Mouse (Mus musculus) heart, embryonic 11.5 days (tissue): ENCODE measurements around the gene Sox10. TPM values are rescaled to one million over a fixed set of nuclear protein-coding genes. Genes with fewer than 3 reads are reported as not detected.

ENCODE experiments used
- ATAC-seq: fragments of 200-750 bp; cut with Nextera tagmentation; replicated peaks from 2 replicates; pipeline ENCODE4 v1.8.0; 2017; ENCODE audit warnings: moderate library complexity; ENCODE audit not compliant: insufficient number of reproducible peaks, low FRiP score, low TSS enrichment
- H3K27ac ChIP-seq: fragments of 300-500 bp; sonication (generic); 2 replicates; pipeline ENCODE4 v1.5.1; 2014; ENCODE audit warnings: mild to moderate bottlenecking, low read depth, low read length
- H3K27me3 ChIP-seq: fragments of 300-500 bp; sonication (generic); 2 replicates; pipeline ENCODE4 v1.6.1; 2014; ENCODE audit warnings: mild to moderate bottlenecking, low read length, mixed read lengths; ENCODE audit not compliant: control insufficient read depth, insufficient read depth
- H3K36me3 ChIP-seq: fragments of 300-500 bp; sonication (generic); 2 replicates; pipeline ENCODE4 v1.6.1; 2014; ENCODE audit warnings: mild to moderate bottlenecking, low read length, moderate library complexity, mixed read lengths; ENCODE audit not compliant: control insufficient read depth, insufficient read depth
- H3K4me1 ChIP-seq: fragments of 300-500 bp; sonication (generic); 2 replicates; pipeline ENCODE4 v1.6.1; 2014; ENCODE audit warnings: low read length; ENCODE audit not compliant: control insufficient read depth, insufficient read depth
- H3K4me2 ChIP-seq: fragments of 300-500 bp; sonication (generic); 2 replicates; pipeline ENCODE4 v1.6.1; 2014; ENCODE audit warnings: mild to moderate bottlenecking, moderate library complexity
- H3K4me3 ChIP-seq: fragments of 300-500 bp; sonication (generic); 2 replicates; pipeline ENCODE4 v1.5.1; 2014; ENCODE audit warnings: low read depth, low read length
- H3K9ac ChIP-seq: fragments of 300-500 bp; sonication (generic); 2 replicates; pipeline ENCODE4 v1.6.1; 2014; ENCODE audit warnings: mild to moderate bottlenecking, low read depth, low read length, moderate library complexity
- H3K9me3 ChIP-seq: fragments of 300-500 bp; sonication (generic); replicated peaks from 2 replicates; pipeline ENCODE4 v1.6.1; 2016; ENCODE audit warnings: low read length; ENCODE audit not compliant: control insufficient read depth
- WGBS: fragments of 180-500 bp; shearing (Covaris S2); extraction: QIAGEN DNeasy Blood & Tissue Kit; methylation state at CpG from one replicate; pipeline ENCODE4 v1.1.7; 2014; ENCODE audit not compliant: insufficient replicate concordance; 5-methylcytosine and 5-hydroxymethylcytosine counted together
- polyA plus RNA-seq: library from polyadenylated mRNA; unstranded; fragments of >200 nt; fragmentation: Nextera tagmentation; extraction: Ambion mirVana; gene quantifications from 2 replicates; pipeline ENCODE4 v1.2.1, GENCODE M21; 2014

Gene Sox10
- polyA plus RNA-seq, 1 experiment from 2014 or later = 1.1 TPM

DNA sequence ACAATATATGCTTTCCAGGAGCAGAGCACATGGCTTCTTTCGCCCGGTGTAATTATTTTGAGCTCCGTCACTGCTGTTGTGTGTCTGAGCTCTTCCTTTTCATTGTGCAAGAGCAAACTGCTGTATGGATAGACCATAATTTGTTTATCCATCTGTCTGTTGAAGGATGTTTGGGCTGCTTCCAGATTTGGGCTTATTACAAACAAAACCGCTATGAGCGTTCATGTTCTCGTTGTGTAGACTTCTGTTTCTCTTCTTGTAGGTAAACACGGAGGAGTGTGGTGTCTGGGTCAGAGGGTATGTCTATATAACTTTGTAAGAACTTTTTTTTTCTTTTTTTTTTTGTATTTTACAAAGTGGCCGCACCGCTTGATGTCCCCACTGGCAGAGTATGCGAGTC is 20.2 kb upstream of the Sox10 start:
- H3K27ac ChIP-seq = no peak overlapping the region
- no peak overlapping the region for H3K9ac ChIP-seq
- no peaks in the 10 kb centered on the region for H3K27me3 ChIP-seq
- no peak overlapping the region for H3K4me2 ChIP-seq
- H3K9me3 ChIP-seq = no peaks in the 10 kb centered on the region
- no peaks in the 10 kb centered on the region for H3K36me3 ChIP-seq
- no peak overlapping the region for H3K4me3 ChIP-seq
- no peaks in the 10 kb centered on the region for H3K4me1 ChIP-seq
- WGBS = 83% methylated on average over 10 of the region's 10 CpGs
- no peak for ATAC-seq

DNA sequence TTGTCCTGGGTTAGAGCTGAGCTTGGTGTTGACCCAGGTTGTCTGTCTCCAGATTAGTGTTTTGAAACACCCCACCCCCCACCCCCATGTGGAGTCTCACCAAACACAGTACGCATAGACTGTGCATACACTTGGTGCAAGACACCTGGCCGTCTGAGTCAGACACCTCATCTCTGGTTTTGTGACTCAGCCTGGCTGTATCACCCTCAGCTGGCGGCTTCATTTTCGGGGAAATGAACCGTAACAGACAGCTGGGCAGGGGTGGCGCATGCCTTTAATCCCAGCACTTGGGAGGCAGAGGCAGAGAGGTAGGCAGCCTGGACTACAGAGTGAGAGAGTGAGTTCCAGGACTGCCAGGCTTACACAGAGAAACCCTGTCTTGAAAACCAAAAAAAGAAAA is 11.9 kb upstream of the Sox10 start:
- ATAC-seq = no peak
- WGBS = 71% methylated on average over 6 of the region's 6 CpGs
- no peaks in the 10 kb centered on the region for H3K9me3 ChIP-seq

DNA sequence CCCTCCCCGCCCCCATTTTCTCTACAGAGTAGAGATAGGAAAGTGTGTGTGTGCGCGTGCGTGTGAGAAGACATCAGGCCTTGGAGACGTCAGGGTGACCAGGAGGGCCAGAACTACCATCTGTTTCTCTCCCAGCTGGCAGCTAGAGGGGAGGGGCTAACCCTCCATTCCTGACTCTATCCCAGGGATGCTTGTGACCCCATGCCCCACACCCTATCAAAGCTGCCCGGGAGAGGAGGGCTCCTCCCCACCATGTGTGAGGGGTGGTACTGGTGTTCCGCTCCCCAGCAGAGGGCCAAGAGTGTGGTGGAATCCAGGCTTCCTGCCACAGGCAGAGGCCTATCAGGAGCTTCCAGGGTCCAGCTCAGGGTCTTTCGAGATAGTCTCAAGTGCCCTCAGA is 1.7 kb upstream of the Sox10 start:
- 0 out of 2 replicates have a peak, but pooled peaks have one; percentile 20 for ATAC-seq
- H3K4me1 ChIP-seq = peaks cover 15% of the 10 kb centered on the region
- no peak overlapping the region for H3K9ac ChIP-seq
- no peak overlapping the region for H3K27ac ChIP-seq
- H3K27me3 ChIP-seq = peaks cover 51% of the 10 kb centered on the region
- no peaks in the 10 kb centered on the region for H3K9me3 ChIP-seq
- 30% methylated on average over 8 of the region's 8 CpGs for WGBS
- H3K4me2 ChIP-seq = no peak overlapping the region
- H3K4me3 ChIP-seq = no peak overlapping the region
- H3K36me3 ChIP-seq = no peaks in the 10 kb centered on the region

More for the DNA sequence above, 11.9 kb upstream of the Sox10 start:
- Histone ChIP-seq H3K4me2 (no peak overlapping the region), H3K27ac (no peak overlapping the region), H3K4me1 (no peaks in the 10 kb centered on the region), H3K36me3 (no peaks in the 10 kb centered on the region), H3K9ac (no peak overlapping the region), H3K4me3 (no peak overlapping the region), H3K27me3 (0 out of 2 replicates have a peak, but pooled peaks cover 2% of the 10 kb centered on the region)

DNA sequence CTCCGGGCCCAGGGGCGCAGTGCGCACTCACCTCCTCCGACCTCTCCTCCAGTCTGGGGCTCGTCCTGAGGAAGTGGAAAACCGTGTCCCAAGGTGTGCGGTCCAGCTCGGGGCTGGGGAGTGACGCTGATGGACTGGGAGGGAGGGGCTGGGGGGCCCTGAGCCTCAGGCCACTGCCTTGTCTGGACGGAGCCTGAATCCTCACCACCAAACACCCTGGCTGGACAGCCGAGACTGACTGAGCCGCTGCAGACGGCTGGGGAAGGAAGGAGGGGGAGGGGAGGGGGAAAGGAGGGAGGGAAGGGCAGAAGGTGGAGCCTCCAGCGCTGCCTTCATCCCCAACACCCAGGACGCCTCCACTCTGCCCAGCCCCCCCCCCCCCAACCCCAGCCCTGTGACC is 789 bp downstream of the Sox10 start:
- Histone ChIP-seq H3K4me3 (no peak overlapping the region; the same call in 1 of the 2 replicates), H3K4me2 (peak overlapping the region; percentile 9; the same call in 1 of the 2 replicates)

DNA sequence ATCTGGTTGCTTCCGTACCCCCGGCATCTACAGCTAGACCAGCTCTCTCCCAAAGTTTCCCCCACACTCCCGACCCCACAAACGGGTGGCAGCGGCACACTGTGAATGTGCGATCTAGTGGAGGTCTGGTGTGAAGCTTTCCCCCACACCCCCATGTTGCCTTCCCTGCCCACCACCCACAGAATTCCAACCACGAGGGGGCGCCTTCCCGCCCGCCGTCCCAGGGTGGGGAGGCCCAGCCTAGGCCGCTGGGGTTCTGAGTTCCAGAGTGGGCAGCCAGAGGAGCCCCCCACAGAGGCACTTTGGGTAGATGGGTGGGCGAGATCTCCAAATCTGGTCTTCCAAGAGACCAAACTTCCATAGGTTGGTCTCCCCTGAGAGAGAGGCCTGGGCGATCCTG is 2.2 kb downstream of the Sox10 start:
- Histone ChIP-seq H3K4me3 (peak overlapping the region; percentile 35; the same call in 1 of the 2 replicates), H3K9me3 (no peaks in the 10 kb centered on the region), H3K4me2 (no peak overlapping the region), H3K36me3 (no peaks in the 10 kb centered on the region), H3K4me1 (peaks cover 15% of the 10 kb centered on the region), H3K27me3 (peaks cover 86% of the 10 kb centered on the region), H3K27ac (no peak overlapping the region), H3K9ac (no peak overlapping the region)
- WGBS = 30% methylated on average over 14 of the region's 14 CpGs
- no peak for ATAC-seq

More for the DNA sequence above, 789 bp downstream of the Sox10 start:
- no peak overlapping the region for H3K9ac ChIP-seq
- H3K27me3 ChIP-seq = peaks cover 75% of the 10 kb centered on the region
- H3K36me3 ChIP-seq = no peaks in the 10 kb centered on the region
- H3K4me1 ChIP-seq = peaks cover 15% of the 10 kb centered on the region
- no peak for ATAC-seq
- H3K27ac ChIP-seq = no peak overlapping the region
- WGBS = 2% methylated on average over 15 of the region's 15 CpGs
- no peaks in the 10 kb centered on the region for H3K9me3 ChIP-seq

DNA sequence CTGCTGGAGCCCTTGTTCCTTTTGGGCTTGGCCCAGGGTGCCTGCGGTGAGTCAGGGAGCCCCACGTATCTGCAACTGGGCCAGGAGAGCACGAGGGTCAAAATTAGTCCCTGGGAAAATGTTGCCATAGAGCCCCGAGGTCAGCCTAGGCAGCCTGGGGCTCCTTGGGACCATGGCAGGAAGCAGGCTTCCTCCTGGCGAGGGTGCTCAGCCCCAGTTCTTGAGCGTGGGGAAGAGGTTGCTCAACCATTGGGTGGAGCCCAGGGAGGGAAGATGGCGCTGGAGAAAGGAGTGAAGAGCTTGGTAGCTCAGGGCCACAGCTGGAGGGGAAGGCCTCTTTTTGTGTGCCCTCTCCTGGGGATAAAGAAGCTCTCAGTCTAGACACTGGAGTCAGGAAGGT is 2.7 kb downstream of the Sox10 start:
- peaks cover 15% of the 10 kb centered on the region for H3K4me1 ChIP-seq
- H3K4me3 ChIP-seq = no peak overlapping the region
- H3K9ac ChIP-seq = no peak overlapping the region
- no peaks in the 10 kb centered on the region for H3K9me3 ChIP-seq
- H3K4me2 ChIP-seq = no peak overlapping the region
- peaks cover 89% of the 10 kb centered on the region for H3K27me3 ChIP-seq
- H3K27ac ChIP-seq = no peak overlapping the region
- no peaks in the 10 kb centered on the region for H3K36me3 ChIP-seq
- ATAC-seq = no peak
- 63% methylated on average over 7 of the region's 7 CpGs for WGBS

DNA sequence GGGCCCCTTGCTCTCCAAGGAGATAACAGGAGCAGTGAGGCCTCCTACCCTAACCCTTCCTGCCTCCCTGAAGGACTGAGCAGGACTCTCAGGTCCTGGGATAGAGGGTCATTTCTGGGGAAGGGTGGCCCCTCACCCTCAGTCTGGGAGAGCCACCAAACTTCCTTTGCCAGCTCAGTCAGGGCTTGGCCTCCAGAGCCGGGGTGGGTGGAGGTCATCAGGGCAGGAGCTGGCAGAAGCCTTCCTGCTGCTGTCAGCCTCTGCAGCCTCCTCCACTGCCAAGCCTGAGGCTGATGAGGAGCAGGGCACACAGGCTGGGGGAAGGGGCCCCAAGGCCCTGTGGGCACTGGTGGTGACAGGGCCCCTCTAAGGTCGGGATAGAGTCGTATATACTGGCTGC is 9.5 kb downstream of the Sox10 start:
- Histone ChIP-seq H3K9me3 (no peaks in the 10 kb centered on the region), H3K4me2 (no peak overlapping the region), H3K4me1 (peaks cover 11% of the 10 kb centered on the region), H3K4me3 (no peak overlapping the region), H3K27me3 (peaks cover 30% of the 10 kb centered on the region), H3K9ac (peak overlapping the region; percentile 39; the same call in 1 of the 2 replicates), H3K36me3 (peaks cover 8% of the 10 kb centered on the region), H3K27ac (no peak overlapping the region)
- 0 out of 2 replicates have a peak, but pooled peaks have one; percentile 16 for ATAC-seq
- 36% methylated on average over 3 of the region's 3 CpGs for WGBS

DNA sequence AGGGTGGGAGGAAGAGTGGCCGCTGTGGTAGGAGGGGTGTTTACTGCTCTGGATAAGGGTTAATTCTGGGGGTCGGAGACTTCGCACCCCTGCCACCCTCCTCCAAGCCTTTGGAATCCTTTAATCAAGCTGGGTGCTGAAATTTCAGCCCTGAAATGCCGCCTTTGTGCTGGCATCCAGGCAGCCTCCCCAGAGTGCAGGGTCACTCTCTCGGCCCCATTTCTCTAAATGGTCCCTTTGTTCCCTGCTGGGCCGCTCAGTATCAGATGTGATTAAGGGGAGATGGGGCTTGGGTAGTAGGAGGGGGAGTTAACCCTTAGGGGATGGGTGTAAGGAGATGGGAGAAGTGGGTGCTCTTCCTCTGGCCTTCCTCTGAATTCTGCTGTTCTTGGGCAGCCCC is 12.3 kb downstream of the Sox10 start:
- Histone ChIP-seq H3K27me3 (0 out of 2 replicates have a peak, but pooled peaks cover 6% of the 10 kb centered on the region), H3K4me3 (no peak overlapping the region), H3K9me3 (no peaks in the 10 kb centered on the region), H3K36me3 (peaks cover 16% of the 10 kb centered on the region), H3K27ac (no peak overlapping the region), H3K4me2 (no peak overlapping the region), H3K4me1 (peaks cover 11% of the 10 kb centered on the region), H3K9ac (no peak overlapping the region)
- 53% methylated on average over 6 of the region's 6 CpGs for WGBS
- no peak for ATAC-seq

DNA sequence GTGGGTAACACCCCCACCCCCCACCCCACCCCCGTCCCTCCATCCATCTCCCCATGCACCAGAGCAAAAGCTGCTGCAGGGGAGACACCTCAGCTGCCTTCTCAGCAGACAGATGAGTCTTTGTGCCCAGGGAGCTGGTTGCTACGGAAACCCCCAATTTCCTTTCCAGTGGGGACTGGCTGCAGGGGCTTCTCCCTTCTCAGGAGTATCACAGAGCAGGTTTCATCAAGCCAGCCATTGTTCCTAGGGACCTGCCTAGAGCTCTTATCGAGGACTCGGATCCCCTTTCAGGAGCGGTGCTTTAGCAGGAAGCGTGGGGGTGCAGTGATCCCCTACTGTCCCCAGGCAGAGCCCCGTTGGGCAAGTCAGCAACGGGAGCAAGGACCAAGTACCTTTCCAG is 13.2 kb downstream of the Sox10 start:
- 69% methylated on average over 8 of the region's 8 CpGs for WGBS
- no peak overlapping the region for H3K9ac ChIP-seq
- H3K4me1 ChIP-seq = peaks cover 11% of the 10 kb centered on the region
- ATAC-seq = no peak
- no peak overlapping the region for H3K4me2 ChIP-seq
- H3K36me3 ChIP-seq = peaks cover 24% of the 10 kb centered on the region
- no peak overlapping the region for H3K27ac ChIP-seq
- no peak overlapping the region for H3K4me3 ChIP-seq
- H3K27me3 ChIP-seq = 0 out of 2 replicates have a peak, but pooled peaks cover 4% of the 10 kb centered on the region
- H3K9me3 ChIP-seq = no peaks in the 10 kb centered on the region
